Mouse (Mus musculus) ES-E14 (cell line): ENCODE measurements around the gene Vmn1r1.

ENCODE experiments used
- CHD2 ChIP-seq: IDR thresholded peaks from 2 replicates; pipeline ENCODE4 v1.6.1; 2014; ENCODE audit warnings: mild to moderate bottlenecking, low read depth, low read length, inconsistent platforms
- HCFC1 ChIP-seq: IDR thresholded peaks from 2 replicates; pipeline ENCODE4 v1.6.1; 2012; ENCODE audit warnings: low read length, inconsistent platforms, borderline replicate concordance; ENCODE audit not compliant: insufficient read depth
- MAFK ChIP-seq: IDR thresholded peaks from 2 replicates; pipeline ENCODE4 v1.6.1; 2014; ENCODE audit warnings: mild to moderate bottlenecking, low read depth, low read length, inconsistent platforms; ENCODE audit not compliant: insufficient read depth
- ZC3H11A ChIP-seq: IDR thresholded peaks from 2 replicates; pipeline ENCODE4 v1.6.1; 2012; ENCODE audit warnings: low read depth, mild to moderate bottlenecking, inconsistent platforms, low read length, borderline replicate concordance
- ZNF384 ChIP-seq: IDR thresholded peaks from 2 replicates; pipeline ENCODE4 v1.6.1; 2012; ENCODE audit warnings: low read depth, low read length, inconsistent platforms

DNA sequence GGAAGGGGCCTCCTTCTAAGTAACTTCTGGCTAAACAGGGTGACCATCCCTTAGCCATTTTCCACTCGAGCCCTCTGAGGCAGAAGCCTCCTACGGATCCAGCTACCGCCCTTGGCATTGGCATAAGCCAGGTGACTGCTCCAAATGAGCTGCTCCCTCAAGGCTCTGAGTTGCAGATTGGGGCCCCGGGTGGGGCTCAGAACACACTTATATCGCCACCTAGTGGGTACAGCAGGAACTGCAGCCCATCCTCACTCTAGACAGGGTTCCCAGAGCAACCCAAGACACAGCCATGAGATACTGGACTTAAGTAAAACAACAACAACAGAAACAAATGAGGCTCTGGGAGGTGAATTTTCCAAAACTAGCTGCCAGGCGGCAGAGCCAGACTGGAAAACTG lies 23.9 kb downstream of the Vmn1r1 start:
- no peak for TF ChIP-seq CHD2
- no peak for TF ChIP-seq MAFK
- TF ChIP-seq HCFC1, result no peak
- TF ChIP-seq ZNF384, result no peak
- peak; percentile 81 for TF ChIP-seq ZC3H11A
